Mouse (Mus musculus) naive thymus-derived CD4-positive, alpha-beta T cell, adult 2 months (primary cell): ENCODE measurements around the gene Slc26a3.

Experiments used
- DNase-seq: peaks from one replicate; pipeline ENCODE4 v3.0.0-alpha.2; 2011; ENCODE audit warnings: low read depth

Slc26a3 gene

GRCm38 (mm10) chr12:31513724-31514503 lies 123.2 kb downstream of the Slc26a3 start:
- no peak for DNase-seq

DNA sequence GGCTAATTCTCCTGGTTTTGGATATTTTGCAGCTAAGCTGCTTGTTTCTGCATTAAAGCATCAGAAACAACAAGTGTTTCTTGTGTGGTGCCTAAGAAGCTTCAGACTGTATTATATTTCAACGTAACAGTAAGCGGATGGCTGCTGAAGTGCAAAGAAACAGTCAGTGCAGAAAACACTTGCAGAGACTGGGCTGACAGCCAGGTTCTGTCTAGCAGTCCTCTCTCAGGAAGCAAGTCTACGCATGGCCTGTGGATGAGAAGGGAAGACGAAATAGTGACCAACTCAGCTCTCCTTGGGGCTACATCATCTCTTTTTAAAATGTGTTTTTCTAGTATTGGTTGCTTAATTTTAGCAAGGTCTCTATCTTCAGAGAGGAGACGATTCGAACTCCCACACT lies 129.4 kb downstream of the Slc26a3 start:
- DNase-seq = no peak

DNA sequence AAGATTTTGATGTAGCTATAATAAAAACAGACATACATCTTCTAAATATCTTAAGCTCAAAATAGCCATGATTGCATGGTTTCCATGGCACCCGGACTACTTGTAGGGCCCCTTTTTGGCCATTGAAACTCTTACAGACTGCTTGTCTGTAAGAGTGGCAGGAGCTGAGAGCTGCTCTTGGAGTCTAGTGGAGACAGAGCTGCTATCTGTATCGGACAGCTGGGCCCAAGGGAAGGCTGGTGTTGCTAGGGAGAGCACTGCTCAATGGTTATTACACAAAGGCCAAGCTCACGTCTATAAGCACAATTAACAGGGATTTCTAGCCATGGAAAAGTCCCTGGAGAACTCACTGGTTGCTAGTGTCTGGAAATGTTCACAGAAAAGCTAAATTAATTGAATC lies 130.7 kb downstream of the Slc26a3 start:
- DNase-seq = no peak
